Mouse (Mus musculus) thymus, postnatal 14 days (tissue): Measurements from ENCODE around the gene Lrmda.
A peak's percentile ranks its signal among the peaks of the same experiment; 100 is the strongest.

Source experiments
- DNase-seq: peaks from one replicate; pipeline ENCODE4 v3.0.0; 2021

Lrmda gene

DNA sequence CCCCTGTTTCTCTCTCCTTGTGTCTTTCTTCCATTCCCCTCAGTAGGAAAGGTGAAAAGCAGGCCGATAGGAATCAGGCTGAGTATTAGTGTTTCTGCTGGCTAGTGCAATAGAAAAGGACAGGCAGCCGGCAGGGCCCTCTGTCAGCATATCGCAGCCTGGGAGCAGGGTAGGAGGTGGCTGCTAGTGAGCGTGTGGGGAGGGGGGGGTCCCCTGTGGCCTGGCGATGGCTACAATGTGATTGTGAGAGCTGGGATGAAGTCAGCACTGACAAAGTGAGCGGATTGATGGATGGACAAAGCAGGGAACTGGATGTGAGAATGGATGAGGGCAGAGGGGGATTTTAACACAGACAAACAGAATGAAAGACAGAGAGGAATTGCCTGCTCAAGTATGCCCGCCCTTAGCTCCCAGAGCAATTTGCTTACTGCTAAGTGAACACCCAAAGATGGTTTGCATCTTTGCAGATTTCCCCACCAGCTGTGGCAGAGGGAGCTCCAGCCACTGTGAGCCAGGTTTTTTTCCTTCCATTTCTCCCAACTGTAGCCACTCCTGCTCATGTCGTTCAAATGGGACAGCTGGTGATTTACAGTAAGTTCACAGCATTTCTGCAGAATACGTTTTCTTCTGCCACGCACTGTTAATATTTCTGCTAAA is 240.0 kb downstream of the Lrmda start:
- DNase-seq: no peak

- no peak for DNase-seq
Observed at GRCm38 (mm10) chr14:22260033-22260419, 240.5 kb downstream of the Lrmda start.

GRCm38 (mm10) chr14:22265229-22265905 is 245.9 kb downstream of the Lrmda start:
- DNase-seq: no peak

DNA sequence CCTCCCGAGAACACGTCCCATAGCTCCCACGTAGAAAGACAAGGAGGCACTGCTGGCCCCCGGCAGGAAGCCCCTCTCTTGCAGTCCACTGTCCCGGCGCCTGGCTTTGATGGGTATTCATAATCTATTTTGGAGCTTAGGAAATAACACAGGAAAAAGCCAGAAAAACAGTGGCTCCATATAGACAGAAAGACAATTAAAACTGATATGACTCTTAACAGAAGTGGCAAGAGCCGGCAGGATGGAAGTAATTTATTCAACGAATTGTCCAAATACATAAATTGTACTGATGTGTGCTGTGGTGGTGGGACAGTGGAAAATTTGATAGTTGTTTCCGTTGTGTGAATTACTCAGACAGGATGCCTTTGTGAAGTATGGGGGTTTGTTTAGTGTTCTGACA is 250.3 kb downstream of the Lrmda start:
- DNase-seq: no peak

DNA sequence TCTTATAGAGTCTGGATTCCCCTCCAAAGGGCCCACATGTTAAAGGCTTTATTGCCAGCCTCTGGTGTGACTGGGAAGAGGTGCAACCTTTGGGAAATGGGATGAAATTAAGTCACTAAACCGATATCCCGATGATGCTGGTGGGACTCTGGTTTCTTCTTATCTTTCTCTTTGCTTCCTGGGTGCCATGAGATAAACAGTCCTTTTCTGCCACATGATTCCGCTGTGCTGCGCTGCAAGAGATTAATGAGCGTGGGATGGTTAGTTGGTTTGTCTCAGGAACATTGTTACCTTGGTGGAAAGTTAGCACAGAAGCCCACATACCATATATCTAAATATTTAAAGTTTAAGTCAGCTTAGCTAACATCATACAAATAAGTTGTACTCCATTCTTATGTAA is 258.5 kb downstream of the Lrmda start:
- no peak for DNase-seq

DNA sequence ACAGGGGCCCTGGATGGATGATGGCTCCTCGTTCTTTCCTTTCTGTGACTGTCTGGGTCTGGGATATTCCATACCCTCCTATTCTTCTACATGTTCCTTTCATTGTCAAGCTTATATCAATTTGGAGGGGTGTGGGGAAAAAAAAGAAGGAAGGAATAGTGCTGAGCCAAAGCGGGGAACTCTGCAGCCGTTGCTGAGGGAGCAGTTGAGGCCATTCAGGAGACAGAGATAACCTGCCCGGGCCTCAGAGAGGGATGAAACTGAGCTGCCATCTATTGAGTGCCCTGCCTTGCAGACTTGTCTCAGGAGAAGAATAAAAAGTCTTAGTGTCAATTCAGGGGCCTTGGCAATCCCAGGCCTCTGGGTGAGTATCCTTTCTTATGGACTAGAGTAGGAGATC is 260.1 kb downstream of the Lrmda start:
- no peak for DNase-seq

DNA sequence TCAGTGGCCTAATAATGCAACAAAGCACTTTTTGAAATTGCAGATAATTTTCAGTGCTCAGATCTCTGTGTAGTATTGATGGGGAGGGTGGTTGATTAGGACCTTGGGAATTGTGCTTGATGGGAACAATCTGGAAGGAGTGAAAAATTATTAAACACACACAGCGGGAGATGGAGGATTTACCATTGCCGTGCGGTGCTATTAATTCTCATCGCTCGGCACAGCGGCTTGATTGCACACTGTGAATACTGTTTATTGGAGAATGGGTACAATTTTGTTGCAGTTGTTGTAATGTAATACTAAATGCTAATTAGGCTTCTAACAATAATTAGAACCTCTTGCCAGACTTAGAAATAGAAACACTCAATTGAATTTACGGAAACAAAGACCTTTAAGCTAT is 262.1 kb downstream of the Lrmda start:
- DNase-seq: no peak

- DNase-seq: no peak
Observed at GRCm38 (mm10) chr14:22282847-22283246, 263.3 kb downstream of the Lrmda start.

GRCm38 (mm10) chr14:22283722-22284121 is 264.2 kb downstream of the Lrmda start:
- peak; percentile 49 for DNase-seq

DNA sequence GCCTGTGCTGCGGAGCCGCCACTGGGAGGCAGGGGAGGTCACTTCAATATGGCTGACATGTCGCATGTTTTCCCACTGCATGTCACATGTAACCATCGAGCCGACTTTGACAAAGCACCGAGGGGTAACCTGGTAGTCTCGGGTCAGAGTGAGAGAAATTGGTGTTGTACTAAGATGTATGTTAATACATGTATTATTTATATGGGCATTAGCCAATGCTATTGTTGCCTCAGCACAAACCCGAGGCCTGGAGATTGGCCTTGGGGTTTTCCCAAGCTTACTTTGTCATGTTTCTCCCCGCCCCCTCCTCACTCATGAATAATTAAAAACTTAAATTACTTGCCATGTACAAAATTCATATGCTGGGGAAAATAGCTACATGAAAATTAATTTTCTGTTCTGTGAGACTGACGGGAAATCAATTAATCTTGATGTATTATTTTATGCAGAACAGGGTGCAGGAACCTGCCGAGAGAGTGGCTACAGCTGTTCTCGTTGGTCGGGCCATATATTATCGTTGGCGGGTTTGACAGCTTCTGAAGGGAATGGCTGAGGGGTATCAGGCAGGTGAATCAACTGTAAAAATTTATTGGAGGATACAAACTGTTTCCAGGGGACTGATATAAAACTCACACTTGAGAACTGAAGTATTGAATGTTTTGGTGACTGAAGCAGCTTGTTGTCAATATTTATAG is 265.5 kb downstream of the Lrmda start:
- no peak for DNase-seq

GRCm38 (mm10) chr14:22285826-22286225 is 266.3 kb downstream of the Lrmda start:
- DNase-seq: peak; percentile 37

DNA sequence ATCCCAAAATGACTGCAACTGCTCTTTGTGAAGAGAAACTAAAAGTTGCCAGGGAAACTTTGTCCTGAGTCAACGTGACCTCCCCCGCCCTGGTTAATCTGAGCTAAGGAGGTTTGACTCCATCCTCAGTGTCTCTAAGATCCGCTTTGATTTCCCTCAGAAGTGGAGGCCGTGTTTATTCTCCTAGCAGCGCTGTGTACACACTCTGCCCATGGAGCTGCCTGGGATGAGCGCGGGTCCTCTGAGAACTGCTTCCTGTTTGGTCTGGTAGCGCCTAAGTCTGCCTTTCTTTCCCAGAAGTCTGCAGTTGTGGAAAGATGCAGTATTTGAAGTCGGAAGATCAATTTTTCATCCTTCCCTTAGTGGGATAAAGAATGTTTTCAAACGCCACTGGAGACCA is 268.7 kb downstream of the Lrmda start:
- DNase-seq: no peak

GRCm38 (mm10) chr14:22289380-22289922 is 269.9 kb downstream of the Lrmda start:
- no peak for DNase-seq

DNA sequence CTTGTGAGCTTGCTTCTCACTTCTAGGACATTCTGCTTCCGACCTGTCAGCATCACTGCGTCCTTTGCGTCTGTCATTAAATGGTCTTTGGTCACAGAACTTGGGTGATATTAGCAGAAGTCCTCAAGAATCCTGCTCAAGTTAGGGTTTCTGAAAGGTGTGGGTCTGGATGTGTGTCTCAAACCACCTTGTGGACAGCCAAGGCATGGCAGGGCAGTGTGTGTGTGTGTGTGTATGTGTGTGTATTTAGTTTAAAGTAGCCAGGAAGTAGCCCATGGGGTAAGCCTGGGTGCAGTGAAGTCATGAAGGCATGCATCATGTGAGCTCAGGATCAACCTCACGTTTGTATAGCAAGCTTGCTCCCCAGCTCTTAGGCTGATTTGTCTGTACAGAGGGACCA is 274.9 kb downstream of the Lrmda start:
- DNase-seq: no peak

- DNase-seq: no peak
Observed at GRCm38 (mm10) chr14:22296655-22297239, 277.2 kb downstream of the Lrmda start.

DNA sequence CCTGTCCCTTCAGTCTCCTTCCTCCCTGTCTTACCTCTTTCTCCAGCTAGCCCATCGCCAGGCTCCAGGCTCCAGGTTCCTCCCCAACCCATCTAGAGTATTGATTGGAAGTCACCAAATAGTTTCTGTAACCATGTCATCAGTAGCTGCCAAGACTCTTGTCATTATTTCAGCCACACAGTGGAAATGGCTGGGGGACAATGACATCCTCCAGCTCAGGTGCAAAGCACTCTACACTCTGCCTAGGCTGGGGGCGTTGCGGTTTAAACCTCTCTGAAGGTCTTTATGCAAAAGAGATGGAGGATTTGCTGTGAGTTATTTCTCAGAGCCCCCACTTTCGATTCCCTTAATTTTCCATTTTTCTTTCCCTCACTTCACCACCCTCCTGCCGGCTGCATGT is 287.2 kb downstream of the Lrmda start:
- DNase-seq: no peak

DNA sequence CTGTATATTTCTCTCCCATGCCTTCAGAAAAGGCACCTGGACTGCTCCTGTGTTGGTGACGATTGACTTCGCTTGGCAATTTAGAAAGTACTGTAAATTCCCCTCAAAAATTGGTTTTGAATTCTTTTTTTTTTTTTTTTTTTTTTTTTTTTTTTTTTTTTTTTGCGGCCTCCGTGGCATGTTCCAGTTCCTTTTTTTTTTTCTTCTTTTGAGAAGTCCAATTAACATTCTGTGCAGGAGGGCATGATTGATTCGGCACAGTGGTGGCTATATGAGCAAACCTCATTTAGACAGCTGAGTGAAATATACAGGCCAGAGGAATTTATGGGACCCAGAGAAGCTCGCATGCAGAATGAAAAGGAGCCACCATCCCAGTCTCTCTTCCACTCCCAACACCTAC is 288.5 kb downstream of the Lrmda start:
- no peak for DNase-seq

DNA sequence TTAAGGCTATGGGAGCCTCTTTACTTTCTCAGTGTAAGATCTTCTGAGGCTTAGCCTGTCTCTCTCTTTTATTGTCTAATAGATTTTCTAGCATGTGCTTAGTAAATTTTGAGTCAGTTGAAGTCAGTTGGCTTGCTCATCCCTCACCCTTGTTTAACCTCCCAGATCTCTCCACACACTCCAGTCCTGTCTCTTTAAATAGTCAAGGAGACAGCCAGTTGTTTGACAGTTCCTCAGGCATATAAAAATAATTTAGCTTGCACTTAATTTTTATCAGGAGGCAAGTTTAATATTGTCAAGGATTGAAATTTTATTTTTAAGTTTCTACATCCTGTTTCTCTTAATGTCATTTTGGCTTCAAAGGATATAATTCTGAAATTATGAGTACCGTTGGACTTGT is 303.5 kb downstream of the Lrmda start:
- DNase-seq: no peak

GRCm38 (mm10) chr14:22323530-22324292 is 304.2 kb downstream of the Lrmda start:
- no peak for DNase-seq

DNA sequence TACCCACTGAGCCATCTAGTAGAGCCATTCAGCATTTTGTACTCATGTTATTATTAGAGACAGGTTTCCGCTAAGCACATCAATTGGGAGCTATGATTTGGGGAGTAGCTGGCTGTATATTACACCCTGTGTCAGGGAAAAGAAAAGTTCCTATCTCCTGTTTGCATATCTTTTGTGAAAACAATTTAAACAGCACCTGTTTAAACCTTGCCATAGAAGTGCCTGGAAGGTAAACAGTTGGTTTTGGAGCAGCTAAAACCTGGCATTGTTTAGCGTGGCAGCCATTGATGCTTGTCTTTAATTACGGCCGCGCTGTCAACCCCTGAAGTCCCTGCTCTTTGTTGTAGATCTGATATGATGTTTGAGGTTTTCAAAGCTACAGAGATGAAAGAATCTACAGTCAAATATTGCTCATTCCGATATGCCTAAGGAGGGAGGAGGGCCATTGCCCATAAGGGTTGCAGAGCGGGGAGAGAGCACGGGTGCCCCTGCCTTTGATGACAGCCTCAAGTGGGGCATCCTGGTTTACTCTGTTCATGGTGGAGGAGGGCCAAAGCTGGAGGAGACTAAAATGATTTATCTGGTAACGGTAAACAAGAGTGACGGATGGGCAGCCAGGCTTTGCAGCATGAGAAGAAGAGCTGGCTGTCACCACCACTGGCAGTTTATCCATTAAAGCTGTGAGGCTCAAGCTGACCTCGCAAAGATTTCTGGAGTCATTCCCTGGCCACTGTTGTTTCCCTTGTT is 306.9 kb downstream of the Lrmda start:
- DNase-seq: no peak

GRCm38 (mm10) chr14:22329191-22329590 is 309.7 kb downstream of the Lrmda start:
- no peak for DNase-seq
